Mouse (Mus musculus): ENCODE results near the gene Anxa11. TPM values are rescaled to one million over a fixed set of nuclear protein-coding genes. Genes with fewer than 3 reads are reported as not detected.
"Not testable (repeated sequence)": the region's sequence is repeated elsewhere in the genome, so short reads cannot be mapped to it uniquely, and the experiment has no call there.

Anxa11 gene
- polyA plus RNA-seq, 1 experiment from 2014 or later: 13.3 TPM

- H3K27me3 ChIP-seq (ENCODE audit: control insufficient read depth, insufficient read depth, low read depth, low read length): no peaks in the 10 kb centered on the region; the same call in 1 of the 2 replicates
- no peaks in the 10 kb centered on the region for H3K9me3 ChIP-seq (replicated peaks; ENCODE audit: control insufficient read depth, low read length)
- no peak overlapping the region for H3K4me3 ChIP-seq (ENCODE audit: low read depth, low read length)
- H3K27ac ChIP-seq (ENCODE audit: low read length): no peak overlapping the region
- no peak for ATAC-seq (ENCODE audit: low read depth)
- H3K4me1 ChIP-seq (ENCODE audit: control insufficient read depth, low read depth, low read length): peaks cover 13% of the 10 kb centered on the region
- no peak overlapping the region for H3K9ac ChIP-seq (ENCODE audit: low read depth, low read length)
- H3K36me3 ChIP-seq (ENCODE audit: control insufficient read depth, insufficient read depth): no peaks in the 10 kb centered on the region
- H3K4me2 ChIP-seq (ENCODE audit: low read depth, low read length): no peak overlapping the region
- WGBS (ENCODE audit: insufficient replicate concordance): 59% methylated on average over 8 of the region's 8 CpGs
Observed at GRCm38 (mm10) chr14:25846516-25846915, 4.6 kb downstream of the Anxa11 start.

DNA sequence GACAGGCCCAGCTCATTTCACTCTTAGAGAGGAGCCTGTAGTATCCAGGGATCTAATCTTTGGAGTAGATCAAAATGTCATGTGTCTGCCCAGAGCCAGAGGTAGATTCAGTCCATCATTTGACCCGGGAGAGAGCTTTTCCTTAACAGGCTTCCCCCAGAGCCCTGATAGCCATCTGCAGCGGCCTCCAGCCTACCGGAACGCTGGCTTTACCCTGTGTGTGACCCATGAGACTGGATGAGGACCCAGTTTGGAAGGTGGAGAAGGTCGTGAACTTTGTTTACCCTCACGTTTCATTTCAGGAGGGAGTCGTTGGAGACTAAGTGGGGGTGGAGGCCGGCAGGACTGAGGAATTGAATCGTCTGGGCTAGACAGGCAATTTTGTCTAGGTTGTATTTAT, 5.7 kb downstream of the Anxa11 start:
- no peak overlapping the region for H3K9ac ChIP-seq (ENCODE audit: low read depth, low read length)
- H3K27me3 ChIP-seq (ENCODE audit: control insufficient read depth, insufficient read depth, low read depth, low read length): no peaks in the 10 kb centered on the region; the same call in 1 of the 2 replicates
- no peaks in the 10 kb centered on the region for H3K9me3 ChIP-seq (replicated peaks; ENCODE audit: control insufficient read depth, low read length)
- no peak overlapping the region for H3K27ac ChIP-seq (ENCODE audit: low read length)
- ATAC-seq (ENCODE audit: low read depth): no peak
- H3K4me2 ChIP-seq (ENCODE audit: low read depth, low read length): no peak overlapping the region
- whole genome bisulfite sequencing (ENCODE audit: insufficient replicate concordance): 44% methylated on average over 9 of the region's 9 CpGs
- no peak overlapping the region for H3K4me3 ChIP-seq (ENCODE audit: low read depth, low read length)
- peaks cover 6% of the 10 kb centered on the region for H3K4me1 ChIP-seq (ENCODE audit: control insufficient read depth, low read depth, low read length)
- no peaks in the 10 kb centered on the region for H3K36me3 ChIP-seq (ENCODE audit: control insufficient read depth, insufficient read depth)

GRCm38 (mm10) chr14:25848237-25848636, 6.3 kb downstream of the Anxa11 start:
- Histone ChIP-seq H3K27me3 (ENCODE audit: control insufficient read depth, insufficient read depth, low read depth, low read length) (no peaks in the 10 kb centered on the region), H3K9ac (ENCODE audit: low read depth, low read length) (no peak overlapping the region), H3K9me3 (replicated peaks; ENCODE audit: control insufficient read depth, low read length) (no peaks in the 10 kb centered on the region), H3K27ac (ENCODE audit: low read length) (no peak overlapping the region), H3K36me3 (ENCODE audit: control insufficient read depth, insufficient read depth) (no peaks in the 10 kb centered on the region), H3K4me1 (ENCODE audit: control insufficient read depth, low read depth, low read length) (peaks cover 4% of the 10 kb centered on the region), H3K4me3 (ENCODE audit: low read depth, low read length) (no peak overlapping the region), H3K4me2 (ENCODE audit: low read depth, low read length) (no peak overlapping the region)
- WGBS (ENCODE audit: insufficient replicate concordance): 66% methylated on average over 6 of the region's 6 CpGs
- no peak for ATAC-seq (ENCODE audit: low read depth)

DNA sequence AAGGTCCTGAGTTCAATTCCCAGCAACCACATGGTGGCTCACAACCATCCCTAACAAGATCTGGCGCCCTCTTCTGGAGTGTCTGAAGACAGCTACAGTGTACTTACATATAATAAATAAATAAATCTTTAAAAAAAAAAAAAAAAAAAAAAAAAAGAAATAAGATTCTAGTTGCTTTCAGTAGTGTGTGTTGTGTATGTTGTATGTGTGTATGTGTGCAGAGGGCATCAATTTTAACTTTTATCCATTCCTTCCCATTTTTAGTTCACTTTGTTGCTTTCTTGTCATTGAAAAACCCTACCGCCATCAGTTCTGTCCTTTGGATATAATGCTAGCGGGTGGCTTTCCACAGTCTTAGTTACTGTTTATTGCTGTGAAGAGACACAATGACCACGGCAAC, 6.8 kb downstream of the Anxa11 start:
- WGBS (ENCODE audit: insufficient replicate concordance): 78% methylated on average over 3 of the region's 4 CpGs
- not testable (repeated sequence) for H3K27me3 ChIP-seq (ENCODE audit: control insufficient read depth, insufficient read depth, low read depth, low read length); H3K9ac ChIP-seq (ENCODE audit: low read depth, low read length); H3K4me3 ChIP-seq (ENCODE audit: low read depth, low read length); H3K4me1 ChIP-seq (ENCODE audit: control insufficient read depth, low read depth, low read length); H3K27ac ChIP-seq (ENCODE audit: low read length); H3K36me3 ChIP-seq (ENCODE audit: control insufficient read depth, insufficient read depth); H3K4me2 ChIP-seq (ENCODE audit: low read depth, low read length); H3K9me3 ChIP-seq (replicated peaks; ENCODE audit: control insufficient read depth, low read length); ATAC-seq (ENCODE audit: low read depth)

DNA sequence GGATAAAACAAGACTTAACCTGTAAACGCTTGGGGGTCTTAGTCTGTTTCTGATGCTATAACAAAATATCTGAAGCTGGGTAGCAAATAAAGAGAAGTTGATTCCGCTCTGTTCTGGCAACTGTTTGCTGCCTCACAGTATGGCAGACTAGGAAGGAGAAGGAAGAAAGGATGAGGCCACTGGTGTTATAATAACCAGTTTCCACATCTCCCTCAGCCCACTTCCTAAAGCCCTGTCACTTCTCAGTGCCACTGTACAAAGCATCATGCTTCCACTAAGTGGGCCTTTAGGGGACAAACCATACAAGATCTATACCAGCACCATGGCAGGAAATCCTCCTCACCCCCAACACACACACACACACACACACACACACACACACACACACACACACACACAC, 8.5 kb downstream of the Anxa11 start:
- Histone ChIP-seq H3K9me3 (replicated peaks; ENCODE audit: control insufficient read depth, low read length) (no peaks in the 10 kb centered on the region), H3K4me3 (ENCODE audit: low read depth, low read length) (no peak overlapping the region), H3K4me1 (ENCODE audit: control insufficient read depth, low read depth, low read length) (peaks cover 14% of the 10 kb centered on the region), H3K36me3 (ENCODE audit: control insufficient read depth, insufficient read depth) (no peaks in the 10 kb centered on the region), H3K9ac (ENCODE audit: low read depth, low read length) (no peak overlapping the region), H3K27me3 (ENCODE audit: control insufficient read depth, insufficient read depth, low read depth, low read length) (no peaks in the 10 kb centered on the region), H3K4me2 (ENCODE audit: low read depth, low read length) (no peak overlapping the region), H3K27ac (ENCODE audit: low read length) (no peak overlapping the region)
- WGBS (ENCODE audit: insufficient replicate concordance): 76% methylated on average over 2 of the region's 2 CpGs
- no peak for ATAC-seq (ENCODE audit: low read depth)

- 63% methylated on average over 6 of the region's 6 CpGs for WGBS (ENCODE audit: insufficient replicate concordance)
- no peak overlapping the region for H3K27ac ChIP-seq (ENCODE audit: low read length)
- ATAC-seq (ENCODE audit: low read depth): no peak
- H3K9ac ChIP-seq (ENCODE audit: low read depth, low read length): no peak overlapping the region
- no peak overlapping the region for H3K4me3 ChIP-seq (ENCODE audit: low read depth, low read length)
- H3K4me1 ChIP-seq (ENCODE audit: control insufficient read depth, low read depth, low read length): peaks cover 21% of the 10 kb centered on the region
- H3K4me2 ChIP-seq (ENCODE audit: low read depth, low read length): no peak overlapping the region
- no peaks in the 10 kb centered on the region for H3K36me3 ChIP-seq (ENCODE audit: control insufficient read depth, insufficient read depth)
- no peaks in the 10 kb centered on the region for H3K27me3 ChIP-seq (ENCODE audit: control insufficient read depth, insufficient read depth, low read depth, low read length)
- no peaks in the 10 kb centered on the region for H3K9me3 ChIP-seq (replicated peaks; ENCODE audit: control insufficient read depth, low read length)
Observed at GRCm38 (mm10) chr14:25851189-25851588, 9.2 kb downstream of the Anxa11 start.

GRCm38 (mm10) chr14:25852121-25852561, 10.2 kb downstream of the Anxa11 start:
- Histone ChIP-seq H3K36me3 (ENCODE audit: control insufficient read depth, insufficient read depth) (no peaks in the 10 kb centered on the region), H3K9ac (ENCODE audit: low read depth, low read length) (no peak overlapping the region), H3K27me3 (ENCODE audit: control insufficient read depth, insufficient read depth, low read depth, low read length) (no peaks in the 10 kb centered on the region), H3K4me3 (ENCODE audit: low read depth, low read length) (no peak overlapping the region), H3K27ac (ENCODE audit: low read length) (no peak overlapping the region), H3K4me2 (ENCODE audit: low read depth, low read length) (no peak overlapping the region), H3K4me1 (ENCODE audit: control insufficient read depth, low read depth, low read length) (peaks cover 29% of the 10 kb centered on the region), H3K9me3 (replicated peaks; ENCODE audit: control insufficient read depth, low read length) (no peaks in the 10 kb centered on the region)
- 73% methylated on average over 11 of the region's 11 CpGs for WGBS (ENCODE audit: insufficient replicate concordance)
- no peak for ATAC-seq (ENCODE audit: low read depth)

DNA sequence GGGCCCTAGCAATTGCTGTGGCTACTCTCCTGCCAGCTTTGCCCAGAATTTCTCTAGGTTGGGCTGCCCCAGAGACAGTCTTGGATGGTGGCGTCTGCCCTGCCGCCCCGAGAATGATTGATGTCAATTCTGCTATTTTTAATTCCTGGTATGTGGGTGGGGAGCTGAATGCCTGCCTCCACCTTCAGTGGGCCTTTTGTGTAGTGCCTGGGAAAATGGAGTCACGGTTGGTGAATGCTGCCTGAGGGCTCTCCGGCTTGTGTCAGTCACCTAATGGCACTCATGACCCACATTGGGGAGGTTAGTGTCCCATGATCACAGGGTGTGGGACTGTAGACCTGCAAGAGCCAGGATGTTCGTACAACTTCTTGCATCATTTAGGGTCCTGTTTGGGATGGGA, 11.3 kb downstream of the Anxa11 start:
- Histone ChIP-seq H3K27ac (ENCODE audit: low read length) (no peak overlapping the region), H3K36me3 (ENCODE audit: control insufficient read depth, insufficient read depth) (no peaks in the 10 kb centered on the region), H3K4me3 (ENCODE audit: low read depth, low read length) (no peak overlapping the region), H3K9ac (ENCODE audit: low read depth, low read length) (no peak overlapping the region), H3K4me1 (ENCODE audit: control insufficient read depth, low read depth, low read length) (peaks cover 37% of the 10 kb centered on the region), H3K4me2 (ENCODE audit: low read depth, low read length) (no peak overlapping the region), H3K27me3 (ENCODE audit: control insufficient read depth, insufficient read depth, low read depth, low read length) (no peaks in the 10 kb centered on the region), H3K9me3 (replicated peaks; ENCODE audit: control insufficient read depth, low read length) (no peaks in the 10 kb centered on the region)
- ATAC-seq (ENCODE audit: low read depth): no peak
- 76% methylated on average over 6 of the region's 6 CpGs for WGBS (ENCODE audit: insufficient replicate concordance)

GRCm38 (mm10) chr14:25853717-25854452, 11.9 kb downstream of the Anxa11 start:
- Histone ChIP-seq H3K9ac (ENCODE audit: low read depth, low read length) (no peak overlapping the region), H3K4me2 (ENCODE audit: low read depth, low read length) (no peak overlapping the region), H3K27me3 (ENCODE audit: control insufficient read depth, insufficient read depth, low read depth, low read length) (no peaks in the 10 kb centered on the region), H3K4me3 (ENCODE audit: low read depth, low read length) (no peak overlapping the region), H3K36me3 (ENCODE audit: control insufficient read depth, insufficient read depth) (no peaks in the 10 kb centered on the region), H3K9me3 (replicated peaks; ENCODE audit: control insufficient read depth, low read length) (no peaks in the 10 kb centered on the region), H3K4me1 (ENCODE audit: control insufficient read depth, low read depth, low read length) (peaks cover 38% of the 10 kb centered on the region), H3K27ac (ENCODE audit: low read length) (no peak overlapping the region)
- WGBS (ENCODE audit: insufficient replicate concordance): 70% methylated on average over 16 of the region's 16 CpGs
- no peak for ATAC-seq (ENCODE audit: low read depth)
